Mouse (Mus musculus) mouse embryonic stem cell (cell line): ENCODE measurements around the gene Cd2.

Source experiments
- in situ Hi-C, 2 experiments: fragments of 300-500 bp; cut with MboI; formaldehyde crosslinking; loops; 1 replicate in 1 of 2; 3 replicates in 1 of 2; pipeline ENCODE4 v1.14.3; 2019 to 2020; ENCODE audit warnings: low sequenced_read_pairs in 2 of 2, low pct_unique_long_range_greater_than_20kb in 1 of 2, mixed read lengths in 1 of 2; ENCODE audit not compliant: unreplicated experiment in 1 of 2

Gene Cd2

DNA sequence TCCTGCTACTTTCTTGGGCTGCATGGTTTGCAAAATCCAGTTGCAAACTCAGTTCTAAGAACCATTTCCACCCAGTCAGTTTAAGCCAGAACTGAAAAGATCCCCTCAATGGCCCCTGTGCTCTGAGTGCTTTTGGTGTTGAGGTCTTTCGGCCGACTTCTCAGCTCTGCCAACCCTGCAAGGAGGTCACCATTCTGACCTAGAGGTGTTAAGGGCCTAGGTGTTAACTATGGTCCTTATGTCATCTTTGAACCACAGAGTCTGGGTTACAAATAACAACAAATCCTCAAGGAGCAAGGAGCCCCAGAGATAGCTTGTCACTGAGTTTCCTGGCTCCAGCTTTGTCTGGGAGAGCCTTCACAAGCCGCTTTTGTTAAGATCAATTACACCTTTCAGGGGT lies 45.9 kb downstream of the Cd2 start:
- in situ Hi-C loops: no loop called here

GRCm38 (mm10) chr3:101240859-101241258 lies 46.9 kb downstream of the Cd2 start:
- in situ Hi-C loops: no loop called here

DNA sequence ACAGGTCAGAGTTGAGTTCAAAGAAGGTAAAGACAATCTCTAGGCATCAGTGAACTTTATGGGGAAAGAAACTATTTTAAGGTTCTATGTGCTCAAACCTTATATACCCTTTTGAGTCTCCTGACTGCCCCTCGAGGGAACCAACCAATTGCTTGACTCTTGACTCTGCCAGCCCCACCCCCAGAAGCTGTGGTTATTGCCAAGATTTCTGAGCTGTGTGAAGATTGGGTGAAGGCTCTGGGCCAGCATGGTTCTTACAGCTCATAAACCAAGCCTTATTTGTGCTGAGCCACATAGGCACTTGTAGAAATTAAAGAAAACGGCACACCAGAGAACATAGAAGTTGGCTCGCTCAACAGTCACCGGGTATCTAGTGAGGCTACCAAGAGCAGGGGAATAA lies 48.5 kb downstream of the Cd2 start:
- in situ Hi-C loops: no loop called here

DNA sequence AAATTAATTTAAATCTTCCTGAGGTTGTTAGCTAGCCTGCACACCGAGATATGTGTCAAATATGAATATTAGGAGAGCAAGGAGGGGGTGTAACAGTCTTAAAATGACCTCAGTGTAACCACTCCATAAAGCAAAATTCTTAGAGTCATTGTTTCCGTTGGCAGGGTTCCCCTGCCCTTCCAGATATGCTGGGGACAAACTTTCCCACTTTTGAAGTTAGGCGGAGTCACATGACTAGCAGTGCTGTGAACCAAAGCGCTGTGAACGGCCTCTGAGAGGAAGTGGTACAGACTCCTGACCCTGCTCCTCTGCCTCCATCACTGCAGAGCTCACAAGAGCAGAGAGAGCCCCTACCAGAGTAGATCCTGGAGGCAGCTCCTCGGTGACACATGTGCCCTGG lies 49.0 kb downstream of the Cd2 start:
- in situ Hi-C loops: no loop called here

- in situ Hi-C loops: no loop called here
Observed at GRCm38 (mm10) chr3:101236995-101237808, 50.5 kb downstream of the Cd2 start.

GRCm38 (mm10) chr3:101236261-101236660 lies 51.5 kb downstream of the Cd2 start:
- in situ Hi-C loops: no loop called here

DNA sequence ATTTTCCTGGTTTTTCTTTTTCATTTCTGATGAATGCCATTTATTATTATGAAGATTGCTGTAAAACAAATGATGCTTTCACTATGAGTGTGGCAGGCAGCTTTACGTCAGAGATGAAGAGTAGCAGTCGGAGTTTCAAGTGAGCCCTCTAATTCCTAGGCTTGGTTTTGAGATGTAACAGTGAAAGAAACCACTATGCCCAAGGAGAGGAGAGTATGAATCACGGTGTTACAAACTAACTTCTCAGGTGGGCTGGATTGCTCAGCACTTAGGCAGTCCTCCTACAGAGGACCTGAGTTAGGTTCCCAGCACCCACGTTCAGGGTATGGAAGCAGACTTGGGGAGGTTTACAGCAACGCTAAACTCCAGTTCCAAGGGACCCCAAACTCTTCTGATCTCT lies 52.4 kb downstream of the Cd2 start:
- in situ Hi-C loops: no loop called here

DNA sequence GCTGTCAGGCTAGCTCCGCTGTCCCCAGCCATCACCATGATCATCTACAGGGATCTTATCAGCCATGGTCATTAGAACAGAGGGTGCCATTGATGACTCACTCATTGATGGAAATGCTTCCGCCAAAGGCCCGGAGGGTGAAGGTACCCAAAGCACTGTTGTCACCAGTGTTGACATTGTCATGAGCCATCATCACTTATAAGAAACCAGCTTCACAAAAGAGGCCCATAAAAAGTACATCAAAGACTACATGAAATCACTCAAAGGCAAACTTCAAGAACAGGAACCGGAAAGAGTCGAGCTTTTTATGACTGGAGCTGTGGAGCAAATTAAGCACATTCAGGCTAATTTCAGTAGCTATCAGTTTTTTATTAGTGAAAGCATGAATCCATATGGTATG lies 54.3 kb downstream of the Cd2 start:
- in situ Hi-C loops: no loop called here

GRCm38 (mm10) chr3:101232570-101232969 lies 55.2 kb downstream of the Cd2 start:
- in situ Hi-C loops: no loop called here

DNA sequence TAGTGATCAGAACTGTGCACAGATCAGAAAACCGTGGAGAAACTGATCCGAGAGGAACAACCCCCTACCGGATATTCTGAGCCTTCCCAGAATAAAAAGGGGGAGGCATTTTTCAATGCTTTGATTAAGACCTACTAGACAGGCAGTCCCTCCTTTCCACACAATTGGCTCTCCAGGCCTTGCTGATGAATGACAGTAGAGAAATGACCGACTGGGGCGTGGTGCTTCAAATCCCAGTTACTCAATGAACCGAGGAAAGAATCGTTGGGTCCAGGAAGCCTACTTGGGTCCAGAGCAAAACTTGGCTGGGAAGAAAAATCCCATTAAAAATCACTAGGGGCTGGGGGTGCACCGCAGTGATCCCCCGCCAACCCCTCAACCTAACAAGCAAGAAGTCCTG lies 57.5 kb downstream of the Cd2 start:
- in situ Hi-C loops: no loop called here

DNA sequence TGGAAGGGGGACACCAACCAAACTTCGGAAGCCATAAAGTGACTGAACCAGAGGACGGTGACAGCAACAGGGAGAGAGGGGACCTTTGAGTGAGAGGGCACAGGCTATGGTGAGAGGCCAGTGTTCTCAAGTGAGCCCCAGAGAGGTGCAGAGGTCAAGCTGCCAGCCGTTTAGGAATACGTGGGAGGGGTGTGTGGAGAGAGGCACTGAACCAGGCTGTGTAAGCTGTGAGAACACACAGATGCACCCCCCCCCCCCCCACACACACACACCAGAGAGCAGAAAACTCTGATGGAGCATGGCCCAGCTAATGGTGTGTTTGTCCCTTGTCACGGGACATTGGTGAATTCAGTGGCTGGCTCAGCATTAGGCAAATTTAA lies 58.2 kb downstream of the Cd2 start:
- in situ Hi-C loops: no loop called here

DNA sequence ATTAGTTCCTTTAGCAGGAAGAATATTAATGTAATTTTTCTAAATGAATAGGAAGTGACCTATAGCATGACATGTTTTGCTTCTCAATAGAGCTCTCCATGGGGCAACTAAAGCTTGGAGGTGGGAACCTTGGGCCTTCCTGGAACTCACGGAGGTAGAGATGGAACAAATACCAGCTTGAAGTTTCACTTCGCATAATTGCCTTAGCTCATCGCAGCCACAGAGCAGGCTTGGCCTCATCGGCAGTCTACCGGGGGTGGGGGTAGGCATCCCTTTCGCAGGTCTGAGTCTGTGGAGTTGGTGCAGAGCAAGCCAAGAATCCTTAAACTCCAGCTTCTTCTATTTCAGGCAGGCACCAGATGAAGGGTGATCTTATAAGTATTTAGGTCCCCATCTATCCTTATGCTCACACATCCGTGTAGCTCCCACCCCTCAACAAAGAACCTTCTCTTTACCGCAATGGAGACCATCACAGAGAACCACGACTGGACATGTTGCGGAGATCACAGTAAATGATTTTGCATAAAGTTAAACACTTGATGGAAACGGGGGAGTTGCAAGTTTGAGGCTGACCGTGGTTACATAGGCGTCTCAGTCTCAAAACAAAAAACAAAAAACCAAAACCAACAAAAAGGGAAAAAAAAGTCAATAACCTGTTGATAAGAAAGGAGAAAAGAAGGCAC lies 58.7 kb downstream of the Cd2 start:
- in situ Hi-C loops: no loop called here

DNA sequence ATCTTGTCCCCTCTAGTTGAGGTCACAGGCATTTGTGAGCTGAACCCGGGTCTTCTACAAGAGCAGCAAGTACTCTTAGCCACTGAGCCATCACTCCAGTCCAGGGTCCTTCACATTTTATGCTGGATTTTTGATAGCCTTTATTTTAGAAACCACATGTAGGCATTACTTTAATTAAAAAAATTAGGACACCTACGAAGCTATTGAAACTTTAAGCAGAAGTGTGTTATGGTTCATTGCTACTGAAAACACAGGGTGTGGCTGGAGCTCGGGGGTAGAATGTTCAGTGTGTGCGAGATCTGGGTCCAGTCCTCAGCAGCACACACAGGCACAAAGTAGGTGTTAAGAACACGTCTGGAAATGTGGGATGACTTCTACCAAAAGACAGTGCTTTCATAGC lies 59.7 kb downstream of the Cd2 start:
- in situ Hi-C loops: no loop called here
